15 mouse cellular contexts compared by ENCODE assay signal in the genomic region with DNA sequence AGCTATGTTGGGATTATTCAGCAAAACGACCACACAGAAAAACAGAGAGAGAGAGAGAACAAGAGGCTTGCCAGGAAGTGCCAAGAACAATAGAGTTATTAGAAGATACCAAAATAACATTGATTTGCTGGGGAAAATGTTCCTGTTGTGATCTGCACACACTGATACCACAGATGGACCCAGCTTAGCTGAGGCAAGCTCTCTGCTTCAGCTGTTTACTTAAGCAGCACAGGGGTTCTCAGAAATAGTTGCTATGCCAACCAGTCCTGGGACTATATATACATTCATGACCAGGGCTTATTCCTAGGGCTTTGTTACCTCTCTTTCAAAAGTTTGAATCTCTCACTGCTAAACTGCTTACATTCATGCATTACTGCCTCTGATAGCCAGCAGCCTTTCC.
DNase-seq lines count a peak whose midpoint lies in the region; ATAC-seq and TF ChIP-seq lines count a peak whose summit lies in the region.
"Had no signal": no experiment of that assay in that cellular context is flagged by ENCODE, and none has a peak within 500 bp of the region (broad histone marks: within the 10 kb centered on the region; RNA-seq: fewer than 3 reads in every experiment).

No protein-coding gene starts in this region.

- H3K9ac ChIP-seq in kidney, embryonic 15.5 days: no peak overlapping the region
- H3K9ac ChIP-seq in forebrain, embryonic 14.5 days (ENCODE audit: low read length): no peak overlapping the region
- H3K9ac ChIP-seq in midbrain, embryonic 15.5 days: no peak overlapping the region
- H3K9ac ChIP-seq: liver, embryonic 12.5 days had no signal

- no peak overlapping the region for H3K4me3 ChIP-seq in kidney, embryonic 15.5 days (replicated peaks)
- H3K4me3 ChIP-seq in forebrain, embryonic 14.5 days (ENCODE audit: low read depth, low read length): no peak overlapping the region
- H3K4me3 ChIP-seq in midbrain, embryonic 15.5 days: no peak overlapping the region
- H3K4me3 ChIP-seq: erythroblast, embryonic 14.5 days; liver, embryonic 12.5 days had no signal

- TF ChIP-seq CTCF in brain, embryonic 14.5 days (IDR thresholded peaks at IDR 0.05; ENCODE audit: borderline replicate concordance, extremely low read depth, insufficient read depth, insufficient read length): no peak

- no peak overlapping the region for H3K27ac ChIP-seq in kidney, embryonic 15.5 days
- no peak overlapping the region for H3K27ac ChIP-seq in forebrain, embryonic 14.5 days (ENCODE audit: low read depth, low read length)
- H3K27ac ChIP-seq in midbrain, embryonic 15.5 days: no peak overlapping the region
- H3K27ac ChIP-seq: liver, embryonic 12.5 days had no signal

- no peak for DNase-seq in kidney, postnatal 10 days
- DNase-seq in brain, embryonic 14.5 days (ENCODE audit: low read depth): peak; percentile 75
- DNase-seq in forebrain, embryonic 14.5 days (ENCODE audit: low spot score): peak; percentile 63
- no peak for DNase-seq in gastrocnemius, postnatal 25 days
- DNase-seq: adrenal gland, postnatal 25 days; heart, postnatal 14 days; kidney, adult 11 months; lung, postnatal 14 days; right cerebral cortex, postnatal 25 days; thymus, adult 18-20 months had no signal

- no peak overlapping the region for H3K4me2 ChIP-seq in kidney, embryonic 15.5 days
- no peak overlapping the region for H3K4me2 ChIP-seq in forebrain, embryonic 14.5 days (ENCODE audit: low read length)
- no peak overlapping the region for H3K4me2 ChIP-seq in midbrain, embryonic 15.5 days
- H3K4me2 ChIP-seq: liver, embryonic 12.5 days had no signal

- H3K36me3 ChIP-seq in kidney, embryonic 15.5 days: no peaks in the 10 kb centered on the region
- H3K36me3 ChIP-seq in forebrain, embryonic 14.5 days (ENCODE audit: control insufficient read depth, insufficient read depth, low read length): no peaks in the 10 kb centered on the region
- no peaks in the 10 kb centered on the region for H3K36me3 ChIP-seq in midbrain, embryonic 15.5 days (replicated peaks)
- H3K36me3 ChIP-seq: liver, embryonic 12.5 days had no signal

- no peaks in the 10 kb centered on the region for H3K27me3 ChIP-seq in kidney, embryonic 15.5 days
- H3K27me3 ChIP-seq in forebrain, embryonic 14.5 days (replicated peaks; ENCODE audit: control insufficient read depth, insufficient read depth, low read length): no peaks in the 10 kb centered on the region
- no peaks in the 10 kb centered on the region for H3K27me3 ChIP-seq in midbrain, embryonic 15.5 days (replicated peaks)
- H3K27me3 ChIP-seq: liver, embryonic 12.5 days had no signal

- ATAC-seq in kidney, embryonic 15.5 days (replicated peaks; ENCODE audit: low FRiP score): 0 out of 2 replicates have a peak, but pooled peaks have one; percentile 46
- ATAC-seq in forebrain, embryonic 14.5 days: peak; percentile 68
- peak; percentile 92 for ATAC-seq in midbrain, embryonic 15.5 days (replicated peaks)
- ATAC-seq in megakaryocyte progenitor cell, adult 5-6 weeks (replicated peaks; ENCODE audit: poor library complexity): no peak
- ATAC-seq: liver, embryonic 12.5 days had no signal

- no peak for TF ChIP-seq POLR2A in brain, embryonic 14.5 days (IDR thresholded peaks at IDR 0.05; ENCODE audit: borderline replicate concordance, extremely low read depth, insufficient read depth, insufficient read length, poor library complexity, severe bottlenecking)

- no peaks in the 10 kb centered on the region for H3K9me3 ChIP-seq in kidney, embryonic 15.5 days (replicated peaks)
- no peaks in the 10 kb centered on the region for H3K9me3 ChIP-seq in forebrain, embryonic 14.5 days (replicated peaks; ENCODE audit: control insufficient read depth, low read length)
- no peaks in the 10 kb centered on the region for H3K9me3 ChIP-seq in midbrain, embryonic 15.5 days
- H3K9me3 ChIP-seq: liver, embryonic 12.5 days had no signal

- 28% methylated on average over 1 of the region's 1 CpGs for WGBS in kidney, embryonic 15.5 days
- WGBS in forebrain, embryonic 14.5 days: 46% methylated on average over 1 of the region's 1 CpGs
- 32% methylated on average over 1 of the region's 1 CpGs for WGBS in midbrain, embryonic 15.5 days

- H3K4me1 ChIP-seq in kidney, embryonic 15.5 days: no peaks in the 10 kb centered on the region
- H3K4me1 ChIP-seq in forebrain, embryonic 14.5 days (ENCODE audit: control insufficient read depth, insufficient read depth, low read length): peaks cover 5% of the 10 kb centered on the region
- peaks cover 9% of the 10 kb centered on the region for H3K4me1 ChIP-seq in midbrain, embryonic 15.5 days
- H3K4me1 ChIP-seq: liver, embryonic 12.5 days had no signal

Comparison
In these comparisons a context has a peak if more than half of its experiments do, and no peak if none do; other contexts are left out.
1. DNase-seq: peak in brain, embryonic 14.5 days (single experiment) and forebrain, embryonic 14.5 days (single experiment); none in kidney, postnatal 10 days (single experiment) and gastrocnemius, postnatal 25 days (single experiment).